Mouse (Mus musculus) forebrain, embryonic 11.5 days (tissue): ENCODE measurements around the gene H2-Aa. TPM values are rescaled to one million over a fixed set of nuclear protein-coding genes. Genes with fewer than 3 reads are reported as not detected.

ENCODE experiments used
- ATAC-seq: fragments of 200-750 bp; cut with Nextera tagmentation; replicated peaks from 2 replicates; pipeline ENCODE4 v1.8.0; 2017; ENCODE audit warnings: moderate TSS enrichment; ENCODE audit not compliant: low FRiP score
- DNase-seq: peaks from one replicate; pipeline ENCODE4 v3.0.0-alpha.2; 2017; ENCODE audit warnings: low spot score
- H3K27ac ChIP-seq: fragments of 300-500 bp; sonication (generic); 2 replicates; pipeline ENCODE4 v1.5.1; 2014; ENCODE audit warnings: low read depth, low read length
- H3K27me3 ChIP-seq: fragments of 300-500 bp; sonication (generic); 2 replicates; pipeline ENCODE4 v1.6.1; 2014; ENCODE audit warnings: mild to moderate bottlenecking, low read length, mixed read lengths; ENCODE audit not compliant: control insufficient read depth, insufficient read depth
- H3K36me3 ChIP-seq: fragments of 300-500 bp; sonication (generic); 2 replicates; pipeline ENCODE4 v1.6.1; 2014; ENCODE audit warnings: mild to moderate bottlenecking, low read length, moderate library complexity, mixed read lengths; ENCODE audit not compliant: control insufficient read depth, insufficient read depth
- H3K4me1 ChIP-seq: fragments of 300-500 bp; sonication (generic); replicated peaks from 2 replicates; pipeline ENCODE4 v1.6.1; 2014; ENCODE audit warnings: low read length, mixed read lengths; ENCODE audit not compliant: control insufficient read depth, insufficient read depth
- H3K4me2 ChIP-seq: fragments of 300-500 bp; sonication (generic); 2 replicates; pipeline ENCODE4 v1.6.1; 2014; ENCODE audit warnings: low read depth, mild to moderate bottlenecking, low read length, moderate library complexity, mixed read lengths; ENCODE audit not compliant: severe bottlenecking
- H3K4me3 ChIP-seq: fragments of 300-500 bp; sonication (generic); 2 replicates; pipeline ENCODE4 v1.5.1; 2014; ENCODE audit warnings: low read depth, low read length
- H3K9ac ChIP-seq: fragments of 300-500 bp; sonication (generic); 2 replicates; pipeline ENCODE4 v1.6.1; 2014; ENCODE audit warnings: low read length
- H3K9me3 ChIP-seq: fragments of 300-500 bp; sonication (generic); 2 replicates; pipeline ENCODE4 v1.6.1; 2016; ENCODE audit warnings: low read length, mixed read lengths; ENCODE audit not compliant: control insufficient read depth
- WGBS: fragments of 180-500 bp; shearing (Covaris S2); extraction: QIAGEN DNeasy Blood & Tissue Kit; methylation state at CpG from one replicate; pipeline ENCODE4 v1.1.7; 2014; 5-methylcytosine and 5-hydroxymethylcytosine counted together
- polyA plus RNA-seq: library from polyadenylated mRNA; unstranded; fragments of >200 nt; fragmentation: Nextera tagmentation; extraction: Ambion mirVana; gene quantifications from 2 replicates; pipeline ENCODE4 v1.2.1, GENCODE M21; 2014

H2-Aa gene
- polyA plus RNA-seq, 1 experiment from 2014 or later: not detected

GRCm38 (mm10) chr17:34294249-34294648 lies 6.6 kb upstream of the H2-Aa start:
- no peak for DNase-seq
- WGBS: 74% methylated on average over 4 of the region's 4 CpGs
- no peaks in the 10 kb centered on the region; the same call in 1 of the 2 replicates for H3K27me3 ChIP-seq
- H3K9ac ChIP-seq: no peak overlapping the region
- no peak overlapping the region for H3K27ac ChIP-seq
- H3K9me3 ChIP-seq: no peaks in the 10 kb centered on the region
- ATAC-seq: no peak
- H3K4me1 ChIP-seq: no peaks in the 10 kb centered on the region
- no peaks in the 10 kb centered on the region for H3K36me3 ChIP-seq
- no peak overlapping the region for H3K4me3 ChIP-seq
- H3K4me2 ChIP-seq: no peak overlapping the region

- H3K36me3 ChIP-seq: no peaks in the 10 kb centered on the region
- H3K4me2 ChIP-seq: no peak overlapping the region
- H3K4me1 ChIP-seq: no peaks in the 10 kb centered on the region
- H3K9me3 ChIP-seq: no peaks in the 10 kb centered on the region
- H3K27ac ChIP-seq: no peak overlapping the region
- H3K9ac ChIP-seq: no peak overlapping the region
- no peaks in the 10 kb centered on the region; the same call in 1 of the 2 replicates for H3K27me3 ChIP-seq
- DNase-seq (no peak), ATAC-seq (no peak)
- 57% methylated on average over 2 of the region's 2 CpGs for WGBS
- H3K4me3 ChIP-seq: no peak overlapping the region
These were observed 5.9 kb upstream of the H2-Aa start for GRCm38 (mm10) chr17:34293533-34293932.

GRCm38 (mm10) chr17:34292570-34292969 lies 4.9 kb upstream of the H2-Aa start:
- no peak overlapping the region for H3K27ac ChIP-seq
- H3K9me3 ChIP-seq: no peaks in the 10 kb centered on the region
- DNase-seq (no peak), ATAC-seq (no peak)
- no peak overlapping the region for H3K4me2 ChIP-seq
- no peak overlapping the region for H3K9ac ChIP-seq
- no peaks in the 10 kb centered on the region; the same call in 1 of the 2 replicates for H3K27me3 ChIP-seq
- no peaks in the 10 kb centered on the region for H3K36me3 ChIP-seq
- WGBS: 88% methylated on average over 4 of the region's 4 CpGs
- H3K4me1 ChIP-seq: no peaks in the 10 kb centered on the region
- H3K4me3 ChIP-seq: no peak overlapping the region

DNA sequence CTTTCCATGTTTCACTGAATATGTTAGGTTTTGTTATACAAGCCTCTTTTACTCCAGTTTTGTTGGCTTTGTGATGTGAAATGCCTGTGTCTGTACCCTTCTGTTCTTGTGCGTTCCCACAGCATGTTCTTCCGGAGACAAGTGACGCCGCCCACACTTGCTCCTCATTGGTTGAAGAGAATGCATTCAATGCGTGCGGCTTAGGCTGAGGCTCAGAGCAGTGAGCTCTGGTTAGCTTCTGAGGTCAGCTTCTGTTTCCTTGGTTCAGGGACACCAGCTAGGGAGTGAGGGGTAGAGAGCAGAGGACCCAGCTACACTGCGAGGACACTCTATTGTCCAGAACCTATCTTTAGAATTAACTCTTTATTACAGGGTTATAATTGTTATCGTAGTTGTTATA lies 4.0 kb upstream of the H2-Aa start:
- ATAC-seq (peak; percentile 83), DNase-seq (peak; percentile 92)
- Histone ChIP-seq H3K36me3 (no peaks in the 10 kb centered on the region), H3K27me3 (no peaks in the 10 kb centered on the region), H3K4me3 (no peak overlapping the region), H3K9ac (no peak overlapping the region), H3K4me1 (no peaks in the 10 kb centered on the region), H3K9me3 (no peaks in the 10 kb centered on the region), H3K4me2 (no peak overlapping the region), H3K27ac (no peak overlapping the region)
- 16% methylated on average over 8 of the region's 8 CpGs for WGBS

DNA sequence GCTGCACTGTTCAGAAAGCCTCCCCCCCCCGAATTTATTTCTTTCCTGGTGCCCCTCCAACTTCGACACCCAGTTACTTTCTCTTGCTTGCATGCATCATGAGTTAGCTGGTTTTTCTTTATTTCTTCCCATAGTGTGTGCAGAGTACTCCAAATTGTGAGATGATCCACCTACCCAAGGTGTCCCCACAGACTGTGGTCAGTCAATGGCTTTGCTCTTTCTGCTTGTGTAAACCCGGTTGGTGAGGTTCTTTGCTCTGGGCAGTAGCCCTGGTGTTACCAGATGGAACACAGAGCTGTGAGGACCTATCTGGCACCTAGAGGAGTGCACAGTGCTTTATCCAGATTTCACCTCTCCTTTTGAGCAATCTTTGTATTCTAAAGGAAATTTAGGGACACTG lies 508 bp upstream of the H2-Aa start:
- DNase-seq: no peak

GRCm38 (mm10) chr17:34286999-34287398 lies 624 bp downstream of the H2-Aa start:
- H3K27me3 ChIP-seq: no peaks in the 10 kb centered on the region
- WGBS: 73% methylated on average over 6 of the region's 6 CpGs

More for the DNA sequence above, 508 bp upstream of the H2-Aa start:
- WGBS: 69% methylated on average over 3 of the region's 3 CpGs
- no peak overlapping the region for H3K4me3 ChIP-seq
- H3K27ac ChIP-seq: no peak overlapping the region
- H3K4me1 ChIP-seq: no peaks in the 10 kb centered on the region
- no peak for ATAC-seq
- H3K4me2 ChIP-seq: no peak overlapping the region
- no peak overlapping the region for H3K9ac ChIP-seq
- no peaks in the 10 kb centered on the region for H3K9me3 ChIP-seq
- no peaks in the 10 kb centered on the region for H3K27me3 ChIP-seq
- no peaks in the 10 kb centered on the region for H3K36me3 ChIP-seq

DNA sequence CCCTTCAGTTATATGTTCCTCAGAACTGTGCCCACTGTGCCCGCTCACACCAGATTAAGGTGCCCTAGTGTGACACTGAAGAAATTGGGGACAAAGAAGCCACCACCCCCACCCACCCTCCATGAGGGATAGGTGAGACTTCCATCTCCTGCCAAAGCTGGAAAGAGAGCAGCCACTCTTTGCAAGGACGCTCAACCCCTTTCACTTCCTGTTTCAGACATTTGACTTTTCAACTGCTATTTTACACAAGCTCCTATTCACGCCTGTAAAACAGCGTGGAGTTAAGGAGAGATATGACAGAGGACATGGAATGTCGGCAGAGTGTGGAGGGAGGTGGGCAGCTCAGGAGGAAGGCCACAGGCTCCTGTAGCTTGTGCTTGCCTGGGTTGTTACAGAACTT lies 1.1 kb downstream of the H2-Aa start:
- ATAC-seq (no peak), DNase-seq (no peak)
- Histone ChIP-seq H3K27me3 (no peaks in the 10 kb centered on the region), H3K4me1 (no peaks in the 10 kb centered on the region), H3K9ac (no peak overlapping the region), H3K27ac (no peak overlapping the region), H3K36me3 (no peaks in the 10 kb centered on the region), H3K4me3 (no peak overlapping the region), H3K4me2 (no peak overlapping the region), H3K9me3 (no peaks in the 10 kb centered on the region)
- WGBS: 80% methylated on average over 5 of the region's 5 CpGs

More at GRCm38 (mm10) chr17:34286999-34287398, 624 bp downstream of the H2-Aa start:
- no peak overlapping the region for H3K9ac ChIP-seq
- no peak for DNase-seq
- ATAC-seq: no peak
- H3K27ac ChIP-seq: no peak overlapping the region
- H3K4me1 ChIP-seq: no peaks in the 10 kb centered on the region
- H3K36me3 ChIP-seq: no peaks in the 10 kb centered on the region
- H3K9me3 ChIP-seq: no peaks in the 10 kb centered on the region
- no peak overlapping the region for H3K4me3 ChIP-seq
- H3K4me2 ChIP-seq: no peak overlapping the region

GRCm38 (mm10) chr17:34285848-34286247 lies 1.8 kb downstream of the H2-Aa start:
- no peak overlapping the region for H3K9ac ChIP-seq
- H3K36me3 ChIP-seq: no peaks in the 10 kb centered on the region
- H3K4me3 ChIP-seq: no peak overlapping the region
- no peak overlapping the region for H3K4me2 ChIP-seq
- no peak for DNase-seq
- H3K4me1 ChIP-seq: no peaks in the 10 kb centered on the region
- no peaks in the 10 kb centered on the region for H3K27me3 ChIP-seq
- H3K27ac ChIP-seq: no peak overlapping the region
- H3K9me3 ChIP-seq: no peaks in the 10 kb centered on the region
- no peak for ATAC-seq
- WGBS: 47% methylated on average over 4 of the region's 4 CpGs

DNA sequence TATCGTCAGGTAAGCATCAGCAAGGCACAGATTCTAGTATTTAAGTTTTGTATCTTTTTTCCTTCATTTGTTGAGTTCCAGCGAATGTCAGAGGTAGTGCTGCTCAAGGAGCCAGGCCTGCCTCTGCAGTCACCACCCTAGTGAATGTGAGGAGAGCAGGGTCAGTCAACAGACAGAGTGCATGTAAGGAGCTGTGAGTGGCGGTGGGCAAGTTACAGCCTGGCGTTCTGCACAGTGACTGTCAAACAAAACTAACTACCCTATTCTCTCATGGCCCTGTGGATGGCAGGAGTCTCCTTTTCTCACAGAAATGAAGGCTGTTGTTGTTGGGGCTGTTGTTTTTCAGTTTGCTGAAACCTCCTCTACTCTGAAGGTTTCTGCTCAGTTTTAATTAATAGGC lies 2.3 kb downstream of the H2-Aa start:
- ATAC-seq: no peak
- Histone ChIP-seq H3K9me3 (no peaks in the 10 kb centered on the region), H3K27me3 (no peaks in the 10 kb centered on the region), H3K27ac (no peak overlapping the region), H3K9ac (no peak overlapping the region), H3K4me1 (no peaks in the 10 kb centered on the region), H3K4me3 (no peak overlapping the region), H3K4me2 (no peak overlapping the region), H3K36me3 (no peaks in the 10 kb centered on the region)
- WGBS: 75% methylated on average over 4 of the region's 4 CpGs
- DNase-seq: no peak
